Comparison of ENCODE assay signal across 8 mouse cellular contexts in the genomic region with DNA sequence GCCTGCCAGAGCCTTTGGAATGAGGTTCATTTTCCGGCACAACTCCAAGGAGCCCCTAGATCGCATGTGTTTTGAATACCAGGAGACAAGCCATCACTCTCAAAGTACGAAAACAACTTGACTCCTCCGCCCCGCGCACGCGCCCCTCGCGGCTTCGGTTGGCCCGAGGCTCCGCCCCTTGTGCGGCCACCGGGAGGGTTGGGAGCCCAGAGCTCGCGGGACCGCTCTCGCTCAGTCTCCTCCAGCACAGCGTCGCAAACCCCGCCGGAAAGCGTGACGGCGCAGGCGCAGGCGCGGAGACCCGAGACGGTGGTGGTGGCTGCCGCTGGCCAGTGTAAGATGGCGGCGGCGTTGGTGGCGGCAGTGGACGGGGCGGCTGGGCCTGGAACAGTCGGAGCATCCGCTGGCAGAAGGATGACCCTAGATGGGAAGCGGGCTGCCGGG. TPM values are rescaled to one million over a fixed set of nuclear protein-coding genes. Genes with fewer than 3 reads are reported as not detected.
DNase-seq lines count a peak whose midpoint lies in the region; ATAC-seq and TF ChIP-seq lines count a peak whose summit lies in the region.

A gene (plus strand): TSS at position 250 of the 444 bp plus-strand sequence.

- peak; percentile 94 for DNase-seq in c-Kit-positive CD71-positive TER-119-positive erythroid progenitor cells, embryonic 14.5 days (ENCODE audit: low spot score)
- DNase-seq in heart, postnatal 0 days (ENCODE audit: low spot score) = peak; percentile 97
- peak; percentile 98 to 99 for DNase-seq in kidney, postnatal 4 days

- no peak for TF ChIP-seq CTCF in E14TG2a.4 (conservative IDR thresholded peaks at IDR 0.05; ENCODE audit: low read length)
- TF ChIP-seq CTCF in heart, postnatal 0 days (IDR thresholded peaks at IDR 0.05; ENCODE audit: low read depth) = peak; percentile 5; the same call in 1 of the 2 replicates
- TF ChIP-seq CTCF in testis, adult 2 months (IDR thresholded peaks at IDR 0.05; ENCODE audit: control insufficient read depth, insufficient read depth, insufficient replicate concordance, low read depth, low read length) = no peak

- peak within 1 kb of the TSS; percentile 96 for H3K4me3 ChIP-seq in E14TG2a.4 (replicated peaks; ENCODE audit: low read length)
- H3K4me3 ChIP-seq in forebrain, embryonic 12.5 days (replicated peaks) = peak within 1 kb of the TSS; percentile 74
- peak within 1 kb of the TSS; percentile 99 for H3K4me3 ChIP-seq in heart, postnatal 0 days (ENCODE audit: low read depth, low read length)
- H3K4me3 ChIP-seq in liver, embryonic 16.5 days (ENCODE audit: low read depth, low read length) = peak within 1 kb of the TSS; percentile 92
- H3K4me3 ChIP-seq in neural tube, embryonic 13.5 days = peak within 1 kb of the TSS; percentile 67
- peak within 1 kb of the TSS; percentile 92 for H3K4me3 ChIP-seq in testis, adult 2 months (ENCODE audit: control insufficient read depth, low read depth, low read length)

- peak within 1 kb of the TSS; percentile 95 for H3K27ac ChIP-seq in forebrain, embryonic 12.5 days
- peak within 1 kb of the TSS; percentile 99 for H3K27ac ChIP-seq in heart, postnatal 0 days (ENCODE audit: low read depth)
- peak within 1 kb of the TSS; percentile 97 for H3K27ac ChIP-seq in liver, embryonic 16.5 days (ENCODE audit: low read length)
- peak within 1 kb of the TSS; percentile 92 for H3K27ac ChIP-seq in neural tube, embryonic 13.5 days (replicated peaks)
- peak within 1 kb of the TSS; percentile 95 for H3K27ac ChIP-seq in testis, adult 2 months (ENCODE audit: control insufficient read depth, insufficient read depth, low read depth, low read length)

- 0% methylated on average over 41 of the region's 42 CpGs for WGBS in forebrain, embryonic 12.5 days
- under 1% methylated on average over 39 of the region's 42 CpGs for WGBS in heart, postnatal 0 days
- under 1% methylated on average over 42 of the region's 42 CpGs for WGBS in liver, embryonic 16.5 days (ENCODE audit: insufficient replicate concordance)
- WGBS in neural tube, embryonic 13.5 days = under 1% methylated on average over 42 of the region's 42 CpGs

- peak within 1 kb of the TSS; percentile 77 for H3K4me2 ChIP-seq in forebrain, embryonic 12.5 days
- H3K4me2 ChIP-seq in heart, postnatal 0 days (ENCODE audit: low read depth, low read length) = peak within 1 kb of the TSS; percentile 87
- peak within 1 kb of the TSS; percentile 81 for H3K4me2 ChIP-seq in liver, embryonic 16.5 days (ENCODE audit: low read depth, low read length)
- peak within 1 kb of the TSS; percentile 78 for H3K4me2 ChIP-seq in neural tube, embryonic 13.5 days

- TF ChIP-seq POLR2A in testis, adult 2 months (IDR thresholded peaks at IDR 0.05; ENCODE audit: control insufficient read depth, low read depth, low read length) = peak; percentile 98

- peak; percentile 98 for ATAC-seq in forebrain, embryonic 12.5 days (ENCODE audit: low FRiP score)
- ATAC-seq in heart, postnatal 0 days (ENCODE audit: insufficient read depth, low read depth) = peak; percentile 99
- ATAC-seq in liver, embryonic 16.5 days (ENCODE audit: low read depth) = peak; percentile 97
- ATAC-seq in neural tube, embryonic 13.5 days (ENCODE audit: low read depth) = peak; percentile 99

- no peaks in the 10 kb centered on the region for H3K9me3 ChIP-seq in E14TG2a.4 (ENCODE audit: low read length)
- H3K9me3 ChIP-seq in forebrain, embryonic 12.5 days = no peaks in the 10 kb centered on the region
- no peaks in the 10 kb centered on the region for H3K9me3 ChIP-seq in heart, postnatal 0 days (replicated peaks; ENCODE audit: control insufficient read depth, low read length)
- H3K9me3 ChIP-seq in liver, embryonic 16.5 days (replicated peaks; ENCODE audit: control insufficient read depth, low read length) = no peaks in the 10 kb centered on the region
- no peaks in the 10 kb centered on the region for H3K9me3 ChIP-seq in neural tube, embryonic 13.5 days

- peaks cover 31% of the 10 kb centered on the region for H3K36me3 ChIP-seq in E14TG2a.4 (ENCODE audit: insufficient read depth, low read length)
- peaks cover 20% of the 10 kb centered on the region for H3K36me3 ChIP-seq in forebrain, embryonic 12.5 days (replicated peaks)
- H3K36me3 ChIP-seq in heart, postnatal 0 days (replicated peaks; ENCODE audit: control insufficient read depth, insufficient read depth, low read length) = peaks cover 29% of the 10 kb centered on the region
- peaks cover 16% of the 10 kb centered on the region; the same call in 1 of the 2 replicates for H3K36me3 ChIP-seq in liver, embryonic 16.5 days (ENCODE audit: control insufficient read depth, insufficient read depth)
- H3K36me3 ChIP-seq in neural tube, embryonic 13.5 days = peaks cover 24% of the 10 kb centered on the region
- no peaks in the 10 kb centered on the region for H3K36me3 ChIP-seq in testis, adult 2 months (ENCODE audit: control insufficient read depth, insufficient read depth, low read length)

- peak within 1 kb of the TSS; percentile 98 for H3K9ac ChIP-seq in forebrain, embryonic 12.5 days
- H3K9ac ChIP-seq in heart, postnatal 0 days (replicated peaks; ENCODE audit: low read depth, low read length) = peak within 1 kb of the TSS; percentile 100
- peak within 1 kb of the TSS; percentile 99 for H3K9ac ChIP-seq in liver, embryonic 16.5 days (ENCODE audit: low read depth, low read length)
- H3K9ac ChIP-seq in neural tube, embryonic 13.5 days = peak within 1 kb of the TSS; percentile 88

- H3K4me1 ChIP-seq in E14TG2a.4 (replicated peaks; ENCODE audit: low read depth, low read length) = peaks cover 25% of the 10 kb centered on the region
- H3K4me1 ChIP-seq in forebrain, embryonic 12.5 days = peaks cover 28% of the 10 kb centered on the region
- peaks cover 18% of the 10 kb centered on the region for H3K4me1 ChIP-seq in heart, postnatal 0 days (ENCODE audit: control insufficient read depth, insufficient read depth)
- peaks cover 16% of the 10 kb centered on the region for H3K4me1 ChIP-seq in liver, embryonic 16.5 days (ENCODE audit: control insufficient read depth, low read depth, low read length)
- H3K4me1 ChIP-seq in neural tube, embryonic 13.5 days (replicated peaks) = peaks cover 38% of the 10 kb centered on the region
- H3K4me1 ChIP-seq in testis, adult 2 months (ENCODE audit: control insufficient read depth, insufficient read depth, low read length) = peaks cover 2% of the 10 kb centered on the region

- no peaks in the 10 kb centered on the region for H3K27me3 ChIP-seq in E14TG2a.4 (ENCODE audit: insufficient read depth, low read length)
- H3K27me3 ChIP-seq in forebrain, embryonic 12.5 days = no peaks in the 10 kb centered on the region
- H3K27me3 ChIP-seq in heart, postnatal 0 days (ENCODE audit: control insufficient read depth, insufficient read depth, low read length) = no peaks in the 10 kb centered on the region
- no peaks in the 10 kb centered on the region for H3K27me3 ChIP-seq in liver, embryonic 16.5 days (ENCODE audit: control insufficient read depth, insufficient read depth, low read depth, low read length)
- no peaks in the 10 kb centered on the region for H3K27me3 ChIP-seq in neural tube, embryonic 13.5 days
- no peaks in the 10 kb centered on the region for H3K27me3 ChIP-seq in testis, adult 2 months (ENCODE audit: control insufficient read depth, insufficient read depth, low read length)

- 0 out of 2 replicates have a peak, but pooled peaks have one; percentile 43 for TF ChIP-seq EP300 in heart, postnatal 0 days (IDR thresholded peaks at IDR 0.05; ENCODE audit: low read depth)

RNA-seq across cellular contexts. Expression of the gene that starts here (rescaled TPM):
- polyA plus RNA-seq in forebrain, embryonic 12.5 days (2016; fragmentation: Nextera tagmentation; extraction: Ambion mirVana) = 139 and 143 TPM in 2 replicates
- total RNA-seq in heart, postnatal 0 days (2014; rRNA removed; ENCODE audit: low replicate concordance) = 119 and 129 TPM in 2 replicates
- polyA plus RNA-seq in heart, postnatal 0 days (2015; fragmentation: Nextera tagmentation; extraction: Ambion mirVana) = 116 and 119 TPM in 2 replicates
- polyA plus RNA-seq in liver, embryonic 16.5 days (2015; fragmentation: Nextera tagmentation; extraction: Ambion mirVana) = 61.2 and 61.3 TPM in 2 replicates
- 94.0 and 96.6 TPM in 2 replicates for polyA plus RNA-seq in neural tube, embryonic 13.5 days (2015; fragmentation: Nextera tagmentation; extraction: Ambion mirVana)
- 53.2 and 55.6 TPM in 2 replicates for polyA plus RNA-seq in testis, adult 2 months (2012; rRNA removed)

Comparison
In these comparisons a context has a peak if more than half of its experiments do, and no peak if none do; other contexts are left out.
1. Peak in every context shown above with its lines: DNase-seq, ATAC-seq, H3K4me3 ChIP-seq and H3K27ac ChIP-seq.